Mouse (Mus musculus): Measurements from ENCODE around the gene Crybg3. TPM values are rescaled to one million over a fixed set of nuclear protein-coding genes. Genes with fewer than 3 reads are reported as not detected.

Gene Crybg3
- polyA plus RNA-seq, 1 experiment from 2014 or later, result 9.5 TPM

DNA sequence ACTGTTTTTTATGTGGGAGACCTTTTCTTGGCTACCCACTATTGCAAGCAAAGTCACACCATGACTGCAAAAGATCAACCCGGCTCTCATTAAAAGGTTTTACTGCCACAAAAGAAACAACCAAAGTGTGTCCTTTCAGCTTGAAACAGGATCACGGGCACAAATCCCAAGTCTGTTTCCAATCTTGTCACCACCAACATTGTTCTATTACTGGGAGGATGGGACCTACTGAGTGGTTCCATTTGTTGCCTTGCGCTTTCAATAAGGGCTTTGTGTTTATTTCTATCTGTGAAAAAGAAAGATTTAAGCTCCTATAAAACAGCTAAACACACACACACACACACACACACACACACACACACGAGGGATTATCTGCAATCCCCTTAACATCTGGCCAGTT, 1.8 kb downstream of the Crybg3 start:
- 15% methylated on average over 4 of the region's 4 CpGs for WGBS
- no peak overlapping the region for H3K27ac ChIP-seq
- H3K4me1 ChIP-seq, result peaks cover 31% of the 10 kb centered on the region
- peak overlapping the region; percentile 73 for H3K4me2 ChIP-seq (replicated peaks)
- H3K27me3 ChIP-seq, result no peaks in the 10 kb centered on the region
- H3K36me3 ChIP-seq, result no peaks in the 10 kb centered on the region
- 0 out of 2 replicates have a peak, but pooled peaks cover 3% of the 10 kb centered on the region for H3K9me3 ChIP-seq
- peak overlapping the region; percentile 73 for H3K4me3 ChIP-seq
- ATAC-seq (ENCODE audit: low FRiP score, low read depth), result no peak
- H3K9ac ChIP-seq, result 0 out of 2 replicates have a peak overlapping the region, but pooled peaks have one; percentile 43

DNA sequence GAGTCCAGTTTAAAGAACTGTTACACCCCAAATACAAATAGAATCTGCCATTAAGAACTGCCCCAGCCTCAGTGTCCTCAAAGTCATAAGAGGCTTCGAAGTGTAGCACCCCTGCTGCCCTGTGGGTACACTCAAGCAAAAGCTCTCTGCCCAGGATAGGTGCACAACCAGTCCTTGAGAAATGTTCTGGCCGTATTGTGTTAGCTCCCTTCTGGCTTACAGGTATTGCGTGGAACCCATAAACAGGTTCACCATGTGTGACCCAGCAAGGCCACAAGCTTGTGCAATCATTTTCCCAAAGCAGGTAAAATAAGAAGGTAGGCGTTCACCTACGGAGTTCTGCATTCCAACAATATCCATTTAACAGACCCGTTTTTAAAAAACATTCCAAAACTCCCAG, 3.5 kb downstream of the Crybg3 start:
- Histone ChIP-seq H3K27ac (no peak overlapping the region), H3K4me1 (peaks cover 31% of the 10 kb centered on the region), H3K4me3 (no peak overlapping the region), H3K4me2 (replicated peaks) (no peak overlapping the region), H3K36me3 (no peaks in the 10 kb centered on the region), H3K9me3 (0 out of 2 replicates have a peak, but pooled peaks cover 3% of the 10 kb centered on the region), H3K9ac (no peak overlapping the region), H3K27me3 (no peaks in the 10 kb centered on the region)
- WGBS, result 74% methylated on average over 6 of the region's 6 CpGs
- ATAC-seq (ENCODE audit: low FRiP score, low read depth), result no peak

DNA sequence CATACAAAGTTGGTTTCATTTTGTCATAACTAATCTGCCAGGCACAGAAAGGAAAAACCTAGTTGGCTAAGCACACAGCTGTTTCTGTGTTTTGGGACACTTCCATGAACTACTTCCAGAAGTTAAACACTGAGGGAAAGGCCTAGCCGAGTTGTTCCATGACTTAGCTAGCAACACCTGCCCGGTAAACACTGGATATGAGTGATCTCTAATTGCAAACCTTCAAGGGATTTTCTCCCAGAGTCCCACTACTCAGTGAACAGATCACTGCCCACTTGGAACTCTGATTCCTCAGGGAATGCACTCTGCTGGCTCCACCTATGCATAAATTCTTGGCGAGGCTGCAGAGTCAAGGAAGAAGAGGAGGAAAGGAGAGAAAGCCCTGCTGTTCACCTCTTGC, 6.1 kb downstream of the Crybg3 start:
- no peak overlapping the region for H3K4me3 ChIP-seq
- H3K27ac ChIP-seq, result no peak overlapping the region

DNA sequence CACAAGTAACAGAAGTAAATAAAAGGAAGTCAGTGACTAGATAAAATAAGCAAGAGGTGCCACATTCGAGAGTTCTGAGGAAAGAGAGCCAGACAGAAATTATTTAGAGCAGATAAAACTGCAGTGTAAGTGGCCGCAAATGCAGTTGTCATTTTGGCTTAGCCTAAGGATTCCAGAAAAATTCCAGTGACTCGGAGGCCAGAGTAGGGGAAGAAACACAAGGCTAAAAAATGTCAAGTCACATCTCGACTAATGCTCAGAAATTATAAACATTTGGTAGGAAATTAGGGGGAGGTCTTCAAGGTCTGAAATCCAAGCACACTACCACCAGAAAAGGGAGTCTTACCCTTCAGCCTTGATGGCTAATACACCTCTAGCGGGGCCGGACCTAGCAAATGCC, 10.0 kb downstream of the Crybg3 start:
- 61% methylated on average over 6 of the region's 6 CpGs for WGBS
- no peak overlapping the region for H3K9ac ChIP-seq
- no peak overlapping the region for H3K4me3 ChIP-seq
- no peaks in the 10 kb centered on the region for H3K9me3 ChIP-seq
- no peaks in the 10 kb centered on the region for H3K36me3 ChIP-seq
- peaks cover 31% of the 10 kb centered on the region for H3K4me1 ChIP-seq
- no peak for ATAC-seq (ENCODE audit: low FRiP score, low read depth)
- no peaks in the 10 kb centered on the region for H3K27me3 ChIP-seq
- no peak overlapping the region for H3K27ac ChIP-seq
- no peak overlapping the region for H3K4me2 ChIP-seq (replicated peaks)

More for the DNA sequence above, 6.1 kb downstream of the Crybg3 start:
- H3K27me3 ChIP-seq, result no peaks in the 10 kb centered on the region
- H3K4me2 ChIP-seq (replicated peaks), result no peak overlapping the region
- 64% methylated on average over 3 of the region's 3 CpGs for WGBS
- H3K36me3 ChIP-seq, result no peaks in the 10 kb centered on the region
- no peak for ATAC-seq (ENCODE audit: low FRiP score, low read depth)
- H3K9me3 ChIP-seq, result no peaks in the 10 kb centered on the region
- no peak overlapping the region for H3K9ac ChIP-seq
- peaks cover 34% of the 10 kb centered on the region for H3K4me1 ChIP-seq

DNA sequence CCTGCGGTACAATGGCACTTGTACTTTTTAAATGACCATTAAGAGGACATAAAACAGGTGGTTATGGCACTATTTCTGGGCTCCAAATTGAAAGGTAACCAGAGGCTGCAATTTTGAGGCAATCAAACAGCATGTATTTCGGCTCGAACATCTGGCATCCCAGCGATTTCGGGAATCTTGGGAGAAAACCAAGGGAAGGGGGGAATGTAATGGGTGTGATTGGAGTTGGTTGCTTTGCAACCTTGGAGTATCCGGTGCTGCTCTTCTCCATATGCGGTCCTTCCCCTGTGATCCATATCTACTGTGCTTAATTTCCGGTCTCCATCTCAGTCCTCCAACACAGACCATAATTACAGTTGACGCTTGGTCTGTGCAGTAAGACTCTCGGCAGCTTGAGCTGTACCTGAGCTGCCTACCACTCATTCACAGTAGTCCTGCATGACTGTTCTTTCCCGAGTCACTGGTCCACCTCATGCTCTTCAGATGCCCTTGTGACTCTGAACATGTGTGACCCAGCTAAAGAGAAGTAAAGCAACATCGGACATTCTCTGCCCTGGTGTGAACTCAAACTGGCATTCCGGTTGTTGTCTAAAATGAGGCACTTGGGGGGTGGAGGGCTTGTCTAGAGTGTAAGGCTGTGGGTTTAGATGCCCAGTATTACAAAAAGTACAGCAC, 12.3 kb downstream of the Crybg3 start:
- ATAC-seq (ENCODE audit: low FRiP score, low read depth), result no peak
- H3K36me3 ChIP-seq, result no peaks in the 10 kb centered on the region
- H3K27ac ChIP-seq, result no peak overlapping the region
- 62% methylated on average over 13 of the region's 13 CpGs for WGBS
- no peak overlapping the region for H3K4me3 ChIP-seq
- no peaks in the 10 kb centered on the region for H3K27me3 ChIP-seq
- no peak overlapping the region for H3K9ac ChIP-seq
- H3K4me2 ChIP-seq (replicated peaks), result peak overlapping the region; percentile 23; the same call in 1 of the 2 replicates
- H3K9me3 ChIP-seq, result no peaks in the 10 kb centered on the region
- H3K4me1 ChIP-seq, result peaks cover 28% of the 10 kb centered on the region

DNA sequence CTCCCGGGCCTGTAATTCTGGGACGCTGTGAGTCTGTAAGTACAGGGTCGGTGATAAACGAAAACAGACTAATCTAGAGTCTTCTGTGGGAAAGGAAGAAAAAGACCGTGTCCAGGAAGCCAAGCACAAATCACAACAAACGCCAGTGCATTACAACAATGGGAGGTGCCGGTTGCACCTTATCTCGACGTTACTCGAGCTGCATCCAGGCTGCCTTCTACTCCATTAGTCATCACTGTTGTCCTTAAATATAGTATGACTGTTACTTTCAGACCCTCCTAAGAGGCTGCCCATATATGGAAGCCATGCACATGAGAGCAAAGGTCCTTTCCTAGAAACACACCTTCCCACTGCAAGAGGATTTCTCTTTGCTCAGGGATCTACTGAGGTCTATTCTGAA, 13.0 kb downstream of the Crybg3 start:
- no peak for ATAC-seq (ENCODE audit: low FRiP score, low read depth)

DNA sequence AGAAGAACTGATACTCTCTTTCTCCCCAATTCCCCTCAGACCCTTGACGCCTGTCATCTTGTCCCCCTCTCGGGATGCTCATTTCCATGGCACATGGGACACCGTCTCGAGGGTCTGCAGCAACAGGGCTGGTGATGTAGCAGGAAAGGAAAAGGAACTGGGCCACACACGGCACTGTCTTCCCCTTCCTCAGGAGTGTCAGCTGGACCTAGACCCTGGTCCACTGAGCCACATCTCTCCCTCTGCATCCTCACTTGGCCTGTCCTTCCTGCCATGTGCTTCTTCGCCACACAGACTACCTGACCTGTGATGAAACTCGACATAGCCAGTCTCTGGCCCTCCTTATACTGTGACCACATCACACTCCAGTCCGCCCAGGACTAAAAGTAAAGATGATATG, 13.9 kb downstream of the Crybg3 start:
- Histone ChIP-seq H3K27me3 (no peaks in the 10 kb centered on the region), H3K36me3 (no peaks in the 10 kb centered on the region), H3K4me2 (replicated peaks) (no peak overlapping the region), H3K9ac (no peak overlapping the region), H3K4me3 (no peak overlapping the region), H3K27ac (no peak overlapping the region), H3K4me1 (peaks cover 28% of the 10 kb centered on the region), H3K9me3 (no peaks in the 10 kb centered on the region)
- 95% methylated on average over 8 of the region's 8 CpGs for WGBS
- ATAC-seq (ENCODE audit: low FRiP score, low read depth), result no peak

More for the DNA sequence above, 13.0 kb downstream of the Crybg3 start:
- H3K27me3 ChIP-seq, result no peaks in the 10 kb centered on the region
- H3K4me2 ChIP-seq (replicated peaks), result 0 out of 2 replicates have a peak overlapping the region, but pooled peaks have one; percentile 23
- no peaks in the 10 kb centered on the region for H3K9me3 ChIP-seq
- no peak overlapping the region for H3K27ac ChIP-seq
- H3K4me1 ChIP-seq, result peaks cover 28% of the 10 kb centered on the region
- H3K36me3 ChIP-seq, result no peaks in the 10 kb centered on the region
- H3K9ac ChIP-seq, result no peak overlapping the region
- 68% methylated on average over 10 of the region's 10 CpGs for WGBS
- no peak overlapping the region for H3K4me3 ChIP-seq

DNA sequence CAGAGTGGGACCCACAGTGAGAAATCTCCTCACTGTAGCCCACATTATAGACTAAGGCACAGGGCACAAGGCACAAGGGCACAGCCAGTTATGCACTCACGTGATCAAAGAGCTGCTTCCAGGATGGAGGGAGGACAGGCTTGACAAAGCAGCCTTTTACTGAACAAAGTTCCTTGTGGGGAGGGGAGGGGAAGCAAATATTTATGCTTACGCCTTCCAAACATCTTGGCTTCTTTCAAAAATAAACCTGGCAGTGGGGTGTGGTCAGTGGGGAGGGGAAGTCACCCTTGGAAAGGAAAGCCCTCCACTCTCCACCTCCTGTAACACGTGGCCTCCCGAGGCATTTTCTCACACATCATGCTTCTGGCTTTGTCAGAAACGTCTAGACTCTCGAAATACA, 14.5 kb downstream of the Crybg3 start:
- H3K9me3 ChIP-seq, result no peaks in the 10 kb centered on the region
- peaks cover 28% of the 10 kb centered on the region for H3K4me1 ChIP-seq
- no peak overlapping the region for H3K4me2 ChIP-seq (replicated peaks)
- no peak overlapping the region for H3K4me3 ChIP-seq
- no peaks in the 10 kb centered on the region for H3K36me3 ChIP-seq
- WGBS, result 48% methylated on average over 6 of the region's 6 CpGs
- no peak for ATAC-seq (ENCODE audit: low FRiP score, low read depth)
- H3K27ac ChIP-seq, result no peak overlapping the region
- no peaks in the 10 kb centered on the region for H3K27me3 ChIP-seq
- H3K9ac ChIP-seq, result no peak overlapping the region

DNA sequence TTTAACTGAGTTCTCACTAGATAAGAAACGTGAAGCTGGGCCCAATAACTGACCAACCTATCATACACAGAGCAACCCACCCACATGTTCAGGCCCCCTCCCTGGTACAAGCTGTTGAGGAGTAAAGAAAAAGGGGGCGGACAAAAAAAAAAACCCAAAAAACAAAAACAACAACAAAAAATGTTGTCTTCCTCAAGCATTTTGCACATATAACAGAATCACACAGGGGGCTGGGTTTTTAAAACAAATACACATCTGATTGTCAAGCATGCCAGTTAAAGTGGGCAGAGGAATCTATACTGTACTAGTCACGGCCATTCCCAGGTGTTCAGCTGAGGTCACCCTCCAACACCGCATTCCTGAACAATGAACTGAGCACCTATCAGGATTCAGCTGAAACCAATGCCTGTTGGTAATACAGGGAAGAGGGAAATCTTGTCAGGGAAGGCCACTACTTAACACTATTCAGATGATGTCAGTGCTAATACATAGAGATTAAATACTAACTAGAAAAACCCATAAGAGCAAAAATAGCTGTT, 15.0 kb downstream of the Crybg3 start:
- WGBS, result 69% methylated on average over 4 of the region's 4 CpGs
- Histone ChIP-seq H3K4me1 (peaks cover 26% of the 10 kb centered on the region), H3K4me2 (replicated peaks) (no peak overlapping the region), H3K4me3 (no peak overlapping the region), H3K27me3 (no peaks in the 10 kb centered on the region), H3K9me3 (no peaks in the 10 kb centered on the region), H3K27ac (no peak overlapping the region), H3K9ac (no peak overlapping the region), H3K36me3 (no peaks in the 10 kb centered on the region)
- ATAC-seq (ENCODE audit: low FRiP score, low read depth), result no peak

DNA sequence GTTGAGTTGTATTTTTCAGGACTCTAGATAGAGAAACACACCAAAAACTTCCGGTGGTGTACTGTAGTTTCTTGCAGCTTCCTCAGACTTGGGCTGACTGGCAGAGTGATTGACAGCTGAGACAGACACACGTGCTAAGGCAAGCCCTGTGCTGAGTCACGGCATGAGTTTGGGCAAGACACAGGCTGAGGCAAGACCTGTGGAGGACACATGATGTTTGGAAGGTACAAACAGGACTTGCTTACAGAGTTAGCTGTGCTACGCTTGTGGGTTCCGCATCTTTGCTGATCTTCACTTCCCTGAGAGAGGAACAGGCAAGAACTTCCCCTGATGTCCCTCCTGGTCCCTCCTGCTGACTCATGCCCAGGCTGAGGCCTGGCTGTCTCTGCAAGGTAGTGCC, 17.3 kb downstream of the Crybg3 start:
- Histone ChIP-seq H3K9ac (no peak overlapping the region), H3K9me3 (no peaks in the 10 kb centered on the region), H3K27me3 (no peaks in the 10 kb centered on the region), H3K36me3 (no peaks in the 10 kb centered on the region), H3K27ac (no peak overlapping the region), H3K4me1 (peaks cover 18% of the 10 kb centered on the region), H3K4me3 (no peak overlapping the region), H3K4me2 (replicated peaks) (no peak overlapping the region)
- no peak for ATAC-seq (ENCODE audit: low FRiP score, low read depth)
- WGBS, result 81% methylated on average over 5 of the region's 5 CpGs

DNA sequence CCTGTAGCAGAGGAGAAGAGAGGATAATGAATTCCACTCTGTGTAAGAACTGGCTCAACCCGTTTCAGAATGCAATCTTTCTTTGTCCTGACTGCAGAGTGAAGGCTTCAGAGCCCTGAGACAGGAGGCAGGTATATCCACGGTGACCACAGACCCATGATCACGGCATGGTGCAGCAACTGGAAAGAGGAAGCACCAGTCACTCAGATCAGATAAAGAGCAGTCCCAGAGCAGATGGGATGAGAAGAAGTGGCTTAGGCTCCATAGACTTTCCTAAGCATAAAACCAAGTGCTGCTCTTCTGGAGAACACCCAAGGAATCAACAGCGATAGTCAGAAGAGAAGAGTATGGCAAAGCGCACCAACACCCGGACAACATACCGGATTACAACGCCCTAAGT, 21.5 kb downstream of the Crybg3 start:
- Histone ChIP-seq H3K36me3 (peaks cover 4% of the 10 kb centered on the region; the same call in 1 of the 2 replicates), H3K9me3 (no peaks in the 10 kb centered on the region), H3K27ac (no peak overlapping the region), H3K9ac (no peak overlapping the region), H3K4me3 (no peak overlapping the region), H3K4me1 (no peaks in the 10 kb centered on the region), H3K4me2 (replicated peaks) (no peak overlapping the region), H3K27me3 (no peaks in the 10 kb centered on the region)
- ATAC-seq (ENCODE audit: low FRiP score, low read depth), result no peak
- WGBS, result 90% methylated on average over 8 of the region's 8 CpGs

DNA sequence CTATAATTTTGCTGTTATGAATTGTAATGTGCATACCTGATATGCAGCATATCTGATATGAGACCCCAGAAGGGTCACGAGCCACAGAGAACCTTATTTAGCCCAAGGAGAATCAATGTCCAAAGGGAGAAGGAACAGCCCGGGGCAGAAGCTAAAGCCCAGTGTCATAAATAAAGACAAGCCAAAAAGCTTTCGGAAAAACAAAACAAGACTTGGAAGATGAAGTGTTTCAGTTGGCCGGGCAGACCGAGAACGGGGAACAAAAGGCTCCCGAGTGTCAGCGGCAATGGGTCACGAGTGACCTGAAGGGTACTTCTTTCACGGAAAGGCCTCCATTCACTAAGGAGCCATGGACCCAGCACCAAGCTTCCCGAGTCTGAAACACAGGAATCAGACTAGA, 26.8 kb downstream of the Crybg3 start:
- no peaks in the 10 kb centered on the region for H3K27me3 ChIP-seq
- no peak for ATAC-seq (ENCODE audit: low FRiP score, low read depth)
- H3K4me1 ChIP-seq, result peaks cover 18% of the 10 kb centered on the region
- no peak overlapping the region for H3K4me2 ChIP-seq (replicated peaks)
- no peak overlapping the region for H3K27ac ChIP-seq
- H3K4me3 ChIP-seq, result no peak overlapping the region
- peaks cover 4% of the 10 kb centered on the region; the same call in 1 of the 2 replicates for H3K36me3 ChIP-seq
- WGBS, result 90% methylated on average over 11 of the region's 11 CpGs
- no peaks in the 10 kb centered on the region for H3K9me3 ChIP-seq
- no peak overlapping the region for H3K9ac ChIP-seq

DNA sequence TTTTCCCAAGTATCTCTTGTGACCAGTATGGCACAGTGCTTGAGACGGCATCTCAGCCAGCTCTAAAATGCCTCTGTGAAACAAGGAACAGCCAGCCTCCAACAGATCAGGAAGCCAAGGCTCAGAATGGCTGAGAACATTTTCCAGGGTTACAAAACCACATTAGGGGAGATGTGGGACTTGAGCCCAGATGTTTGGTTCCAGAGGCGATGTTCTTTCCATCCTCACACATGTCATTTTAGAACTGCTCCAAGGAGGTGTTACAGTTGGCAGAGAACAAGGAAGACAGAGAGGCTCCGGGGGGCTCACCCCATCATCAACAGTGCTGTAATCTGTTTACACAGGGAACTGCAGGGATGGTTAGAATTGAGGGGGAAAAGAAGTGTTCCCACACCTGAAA, 28.1 kb downstream of the Crybg3 start:
- Histone ChIP-seq H3K27me3 (no peaks in the 10 kb centered on the region), H3K36me3 (peaks cover 4% of the 10 kb centered on the region; the same call in 1 of the 2 replicates), H3K4me1 (peaks cover 26% of the 10 kb centered on the region), H3K4me3 (no peak overlapping the region), H3K9ac (no peak overlapping the region), H3K9me3 (no peaks in the 10 kb centered on the region), H3K4me2 (replicated peaks) (no peak overlapping the region), H3K27ac (peak overlapping the region; percentile 28; the same call in 1 of the 2 replicates)
- 60% methylated on average over 3 of the region's 3 CpGs for WGBS
- ATAC-seq (ENCODE audit: low FRiP score, low read depth), result no peak

All from limb, embryonic 13.5 days (tissue).